Mouse (Mus musculus) cerebellum, adult 18-20 months (tissue): ENCODE data around the gene Bmp7.

Experiments used
- DNase-seq, 2 experiments: peaks; one replicate each; pipeline ENCODE4 v3.0.0; 2021

The Bmp7 gene

DNA sequence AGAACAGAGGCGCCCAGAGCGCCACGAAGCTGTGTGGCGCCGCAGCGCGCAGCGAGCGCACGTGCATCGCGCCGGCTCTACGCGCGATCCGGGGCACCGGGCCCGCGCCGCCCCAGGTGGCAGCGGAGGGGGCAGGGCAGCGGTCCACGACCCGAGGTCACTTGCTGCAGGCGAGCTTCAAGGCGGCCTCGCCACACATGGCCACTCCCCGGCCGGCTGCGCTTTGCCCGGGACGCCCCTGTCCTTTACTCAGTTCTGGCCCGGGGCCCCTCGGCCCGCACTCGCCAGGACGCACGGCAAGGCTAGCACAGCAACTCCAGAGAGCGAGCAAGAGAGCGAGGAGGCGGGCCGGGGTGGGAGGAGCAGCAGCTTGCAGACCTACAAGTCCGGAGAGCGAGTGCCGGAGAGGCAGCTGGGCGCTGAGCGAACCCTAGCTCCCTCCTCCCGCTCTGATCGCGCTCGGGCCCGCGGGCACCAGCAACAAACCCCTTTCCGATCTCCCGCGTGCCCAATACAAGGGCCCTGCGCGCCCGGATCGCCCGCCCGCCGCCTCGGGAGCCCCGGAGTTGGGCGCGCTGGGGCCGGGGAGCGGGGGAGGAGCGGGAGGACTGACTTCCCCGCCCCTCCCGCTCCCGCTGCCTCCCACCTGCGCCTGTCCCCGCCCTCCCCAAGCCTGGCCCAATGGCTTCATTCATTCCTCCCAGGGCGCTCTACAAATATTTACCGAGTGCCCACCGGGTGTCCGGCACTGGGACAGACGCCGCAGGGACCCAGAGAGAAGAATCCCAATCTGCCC lies at the start of gene Bmp7:
Gene Bmp7, minus strand, starts transcription at position 319 of the 796 bp plus-strand sequence.
- no peak for DNase-seq

GRCm38 (mm10) chr2:172982776-172983561 lies 42.8 kb upstream of the Bmp7 start:
- no peak for DNase-seq

DNA sequence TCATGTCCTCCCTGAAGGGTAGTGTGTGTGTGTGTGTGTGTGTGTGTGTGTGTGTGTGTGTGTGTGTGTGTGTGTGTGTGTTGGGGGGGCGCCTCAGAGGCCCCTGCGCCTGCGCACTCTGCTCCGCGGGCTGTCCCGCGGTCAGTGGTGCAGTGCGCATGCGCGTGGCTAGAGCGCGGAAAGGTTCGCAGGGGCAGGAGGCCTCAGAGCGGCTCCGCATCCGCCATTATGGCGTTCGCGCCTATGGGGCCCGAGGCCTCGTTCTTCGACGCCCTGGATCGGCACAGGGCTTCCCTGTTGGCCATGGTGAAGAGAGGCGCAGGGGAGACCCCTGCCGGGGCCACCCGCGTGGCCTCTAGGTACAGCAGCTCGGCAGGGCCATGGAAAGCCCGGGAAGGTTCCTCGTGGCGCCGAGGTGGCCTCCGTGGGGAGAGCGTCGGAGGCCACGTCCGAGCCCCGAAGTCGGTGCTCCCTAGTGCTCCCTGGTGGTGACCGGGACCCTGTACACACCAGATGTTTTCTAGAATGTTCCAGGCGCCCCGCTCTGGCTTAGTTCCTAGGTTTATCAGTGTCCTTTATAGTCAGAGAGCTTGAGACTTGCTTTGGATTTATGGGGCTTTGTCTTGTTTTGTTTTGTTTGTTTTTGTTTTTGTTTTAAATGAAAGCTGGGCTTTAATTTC lies 39.7 kb upstream of the Bmp7 start:
- DNase-seq = no peak

DNA sequence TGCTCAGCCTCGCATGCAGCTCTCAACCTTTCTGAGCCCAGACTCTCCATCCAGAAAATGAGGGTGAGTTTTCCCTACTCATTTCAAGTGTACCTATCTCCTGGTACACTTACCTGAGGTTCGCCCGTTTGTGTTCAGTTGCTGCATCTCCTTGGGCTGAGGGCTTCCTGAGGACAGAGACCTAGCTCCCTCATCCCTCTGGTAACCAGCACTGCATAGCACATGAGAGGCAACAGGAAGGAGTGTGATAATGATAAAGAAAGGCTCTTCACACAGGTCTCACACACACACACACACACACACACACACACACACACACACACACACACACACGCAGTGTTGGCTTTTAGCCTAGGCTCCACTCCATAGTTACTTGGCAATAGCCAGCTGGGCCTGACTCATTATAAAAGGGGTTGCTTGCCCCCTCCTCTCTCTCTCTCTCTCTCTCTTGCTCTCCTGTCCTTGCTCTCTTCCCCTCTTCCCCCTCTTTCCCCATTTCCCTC lies 38.1 kb upstream of the Bmp7 start:
- no peak for DNase-seq

DNA sequence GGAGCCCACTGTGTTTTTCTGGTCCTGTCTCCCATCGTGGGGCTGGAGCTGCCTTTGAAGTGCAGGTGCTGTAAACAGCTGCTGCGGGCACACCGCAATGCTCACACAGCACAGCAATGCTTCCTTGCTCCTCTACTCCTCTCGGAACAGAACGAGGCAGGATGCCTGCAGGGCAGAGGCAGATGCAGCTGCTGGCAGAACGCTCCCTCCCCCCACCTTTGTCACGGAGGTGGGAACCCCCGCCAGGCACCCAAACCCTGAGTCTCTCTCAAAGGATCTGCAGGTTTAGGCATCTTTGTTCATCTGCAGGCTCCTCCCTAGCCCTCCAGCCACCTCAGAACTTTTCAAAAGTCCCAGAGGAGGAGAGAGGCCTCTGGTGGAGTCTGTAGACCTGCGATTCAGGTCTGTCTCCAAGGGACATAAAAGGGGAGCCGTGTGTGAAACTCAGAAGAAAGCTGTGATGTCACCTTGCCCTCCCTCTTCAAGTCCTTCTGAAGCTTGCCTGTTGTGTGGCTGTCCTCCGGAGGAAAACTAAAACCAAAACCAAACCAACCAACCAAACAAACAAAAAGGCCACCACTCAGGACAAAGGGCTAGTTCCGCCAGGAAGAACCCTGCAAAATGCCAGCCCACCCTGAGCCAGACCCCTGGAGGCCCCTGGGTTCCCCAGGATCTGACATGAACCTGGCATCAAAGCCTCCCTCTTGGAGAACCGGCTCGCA lies 37.4 kb upstream of the Bmp7 start, which contains the start of gene Spo11:
Gene Spo11, plus strand, starts transcription at position 292 of the 722 bp plus-strand sequence.
- DNase-seq = no peak

DNA sequence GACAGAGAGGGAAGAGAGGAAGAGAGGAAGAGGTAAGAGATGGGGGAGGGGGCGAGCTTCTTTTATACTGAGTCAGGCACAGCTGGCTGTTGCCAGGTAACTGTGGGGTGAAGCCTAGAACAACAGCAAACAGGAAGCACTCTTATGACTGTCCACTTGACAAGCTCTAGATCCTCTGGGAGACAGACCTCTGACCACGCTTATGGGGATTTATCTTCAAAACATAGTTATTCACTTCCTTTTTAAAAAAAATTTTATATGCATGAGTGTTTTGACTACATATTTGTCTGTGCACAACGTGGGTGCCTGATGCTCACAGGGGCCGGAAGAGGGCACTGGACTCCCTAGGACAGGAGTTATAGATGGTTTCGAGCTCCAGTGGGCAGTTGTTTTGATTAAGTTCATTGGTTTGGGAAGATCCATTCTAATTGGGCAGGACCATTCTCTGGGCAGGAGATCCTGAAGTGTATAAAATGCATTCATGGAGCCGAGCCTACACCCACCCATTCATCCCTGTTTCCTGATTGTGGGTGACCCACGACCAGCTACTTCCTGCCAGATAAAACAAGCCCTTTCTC lies 36.6 kb upstream of the Bmp7 start:
- no peak for DNase-seq

DNA sequence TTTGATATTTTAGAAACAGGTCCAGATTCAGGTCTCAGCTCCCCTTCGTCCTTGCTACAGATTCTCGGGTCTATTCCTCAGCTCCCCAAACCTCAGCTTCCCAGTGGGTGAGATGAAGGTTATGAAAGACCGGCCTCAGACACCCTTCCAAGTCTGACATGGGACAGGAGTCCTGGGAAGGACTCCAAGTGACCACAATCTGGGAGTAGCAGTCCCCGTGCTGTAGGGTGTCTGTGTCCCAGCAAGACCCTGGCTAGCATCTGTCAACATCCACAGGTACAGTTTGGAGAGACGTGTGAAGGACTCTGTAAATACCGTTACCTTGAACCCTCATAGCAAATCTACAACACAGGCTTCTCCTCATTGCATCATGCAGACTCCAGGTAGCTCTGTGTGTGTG lies 35.0 kb upstream of the Bmp7 start:
- DNase-seq = no peak

DNA sequence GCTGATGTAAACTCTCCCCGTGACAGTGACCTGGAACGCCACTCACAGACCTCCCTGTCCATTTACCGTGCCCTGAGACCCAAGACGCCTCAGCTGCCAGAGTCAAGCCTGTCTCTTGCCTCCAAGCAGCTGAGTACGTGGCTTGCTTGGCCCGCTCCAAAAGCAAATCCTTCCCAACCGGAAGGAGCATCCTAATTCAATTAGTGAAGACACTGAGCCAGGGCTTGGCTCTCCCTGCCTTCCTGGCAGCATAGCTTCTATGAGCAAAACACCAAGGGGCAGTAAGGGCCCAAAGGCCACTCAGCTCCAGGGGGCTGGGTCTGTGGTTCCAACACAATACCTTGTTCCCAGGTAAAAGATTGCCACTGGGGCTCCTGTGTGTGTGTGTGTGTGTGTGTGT lies 34.6 kb upstream of the Bmp7 start:
- no peak for DNase-seq

DNA sequence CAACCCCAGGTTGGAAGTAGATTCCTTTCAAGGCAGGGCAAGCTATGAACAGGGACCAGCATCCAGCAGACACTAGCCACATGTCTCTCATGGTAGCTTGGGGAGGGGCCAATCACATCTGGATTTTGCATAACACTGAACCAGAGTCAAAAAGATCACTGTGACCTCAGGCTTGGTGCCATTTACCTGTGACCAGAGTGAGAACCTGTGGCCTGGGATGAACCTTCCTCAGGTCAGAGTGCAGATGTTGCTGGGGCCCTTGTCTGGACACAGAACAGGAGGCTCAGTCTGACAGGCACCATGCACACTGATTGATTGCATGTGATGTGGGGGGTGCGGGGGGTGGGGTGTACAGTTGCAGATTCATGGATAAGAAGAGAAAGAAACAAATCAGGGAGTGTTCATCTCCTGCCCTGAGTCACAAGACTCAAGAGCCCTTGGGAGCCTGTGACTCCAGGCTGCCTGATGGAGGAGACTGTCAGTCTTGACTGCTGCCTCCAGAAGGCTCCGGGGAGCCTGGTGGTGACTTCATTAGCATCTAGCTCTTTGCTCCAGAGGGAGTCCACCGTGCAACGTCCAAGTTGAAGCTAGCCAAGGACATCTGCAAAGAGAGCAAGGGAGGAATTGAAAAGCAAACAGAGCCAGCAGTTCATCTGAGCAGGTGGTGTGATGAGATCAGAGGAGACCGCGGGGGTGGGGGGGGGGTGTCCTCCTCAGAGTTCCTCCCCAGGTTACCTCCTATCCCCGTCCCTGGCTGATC lies 33.9 kb upstream of the Bmp7 start:
- DNase-seq = no peak

- no peak for DNase-seq
Measured at GRCm38 (mm10) chr2:172971865-172972264, 31.7 kb upstream of the Bmp7 start.

- no peak for DNase-seq
Measured at GRCm38 (mm10) chr2:172966480-172966879, 26.4 kb upstream of the Bmp7 start.

- DNase-seq = no peak
Measured at GRCm38 (mm10) chr2:172965249-172965648, 25.1 kb upstream of the Bmp7 start.

- DNase-seq = no peak
Measured at GRCm38 (mm10) chr2:172961211-172961610, 21.1 kb upstream of the Bmp7 start.

- no peak for DNase-seq
Measured at GRCm38 (mm10) chr2:172960350-172960749, 20.2 kb upstream of the Bmp7 start.

- DNase-seq = no peak
Measured at GRCm38 (mm10) chr2:172959006-172959768, 19.1 kb upstream of the Bmp7 start.

- no peak for DNase-seq
Measured at GRCm38 (mm10) chr2:172958579-172958978, 18.5 kb upstream of the Bmp7 start.

DNA sequence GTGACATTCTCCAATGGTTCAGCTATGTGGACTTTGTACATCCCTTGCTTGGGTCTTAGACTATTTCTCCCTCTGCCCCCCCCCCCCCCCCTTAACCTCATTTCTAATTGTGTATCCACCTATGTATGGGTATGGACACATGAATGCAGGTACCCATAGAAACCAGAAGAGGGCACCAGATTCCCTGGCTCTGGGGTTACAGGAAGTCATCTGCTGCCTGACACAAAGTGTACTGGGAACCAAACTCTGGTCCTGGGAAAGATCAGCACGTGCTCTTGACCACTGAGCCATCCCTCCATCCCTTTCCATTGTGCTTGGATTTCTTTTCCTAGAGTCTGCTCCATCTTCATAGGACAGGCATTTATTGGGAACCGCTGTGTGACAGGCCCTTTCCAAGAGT lies 11.9 kb upstream of the Bmp7 start:
- DNase-seq = no peak

DNA sequence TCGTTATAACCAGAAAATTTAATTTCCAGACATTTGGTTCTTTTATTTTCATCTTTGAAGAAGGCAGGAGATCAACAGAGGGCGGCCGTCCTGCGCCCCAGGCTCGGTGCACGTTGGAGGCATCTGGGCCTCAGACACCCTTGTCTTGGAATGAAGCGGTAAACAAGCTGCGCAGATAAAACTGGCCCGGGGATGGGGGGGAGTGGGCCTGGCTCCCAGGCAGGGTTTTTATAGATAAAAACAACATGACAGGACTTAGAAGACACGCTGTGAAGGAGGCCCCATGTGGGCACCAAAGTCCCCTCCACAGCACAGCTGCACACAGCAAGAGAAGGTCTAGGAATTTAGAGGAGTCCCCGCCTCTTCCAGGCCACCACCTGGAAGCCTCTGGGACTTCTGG lies 10.6 kb upstream of the Bmp7 start:
- no peak for DNase-seq

GRCm38 (mm10) chr2:172950119-172950676 lies 10.1 kb upstream of the Bmp7 start:
- no peak for DNase-seq

- DNase-seq = no peak
Measured at GRCm38 (mm10) chr2:172949051-172949450, 8.9 kb upstream of the Bmp7 start.
